Mouse (Mus musculus) adrenal gland, postnatal 10 days (tissue): ENCODE measurements at regions not wholly inside any gene's neighbourhood (a gene's known extent, or its start where the extent isn't known, plus 50 kb on each side); places are given as distances from the start of the nearest gene placed in this dataset.

Experiments used
- DNase-seq: peaks from one replicate; pipeline ENCODE4 v3.0.0; 2021; ENCODE audit warnings: mixed read lengths

DNA sequence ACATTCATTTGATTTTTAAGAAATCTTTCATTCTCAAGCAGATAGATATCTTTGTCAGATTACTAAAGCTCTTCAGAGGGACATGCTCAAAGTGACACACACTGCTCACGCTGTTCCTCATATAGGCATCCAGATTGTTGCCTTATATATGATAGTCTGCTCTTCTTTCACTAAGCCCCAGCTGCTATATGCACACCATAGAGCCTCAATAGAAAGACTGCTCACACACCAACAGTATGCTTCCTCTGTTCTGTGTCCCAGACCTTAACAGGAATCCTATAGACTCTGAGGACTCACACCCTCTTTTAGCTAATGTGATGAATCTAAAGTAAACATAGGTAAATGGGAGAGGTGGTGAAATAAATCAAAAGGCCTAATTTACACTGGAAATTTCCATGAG, 561.8 kb downstream of the Smarca1 start:
- DNase-seq, result no peak

- DNase-seq, result peak; percentile 2
Measured at GRCm38 (mm10) chrX:47328817-47329216, 564.0 kb downstream of the Smarca1 start.

DNA sequence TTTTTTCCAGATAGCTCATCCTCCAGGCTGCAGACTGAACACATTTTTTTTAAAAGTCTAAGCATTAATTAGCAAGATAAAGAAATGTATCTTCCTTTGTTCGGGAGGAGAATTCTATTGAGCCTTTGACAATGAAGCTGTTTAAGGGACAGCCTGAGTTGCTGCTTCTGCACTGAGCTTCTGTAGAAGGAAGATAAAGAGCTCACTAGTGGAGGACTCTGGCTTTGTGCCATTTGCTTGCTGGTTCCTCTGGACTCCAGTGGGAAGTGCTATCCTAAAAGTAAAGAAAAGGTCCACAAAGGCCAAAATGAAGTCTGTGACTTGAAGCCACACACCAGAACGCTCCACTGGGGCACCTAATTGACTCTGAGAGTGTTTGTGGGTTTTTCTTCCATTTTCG, 577.0 kb downstream of the Smarca1 start:
- DNase-seq, result no peak

- no peak for DNase-seq
Measured at GRCm38 (mm10) chrX:47307140-47307539, 585.6 kb downstream of the Smarca1 start.

DNA sequence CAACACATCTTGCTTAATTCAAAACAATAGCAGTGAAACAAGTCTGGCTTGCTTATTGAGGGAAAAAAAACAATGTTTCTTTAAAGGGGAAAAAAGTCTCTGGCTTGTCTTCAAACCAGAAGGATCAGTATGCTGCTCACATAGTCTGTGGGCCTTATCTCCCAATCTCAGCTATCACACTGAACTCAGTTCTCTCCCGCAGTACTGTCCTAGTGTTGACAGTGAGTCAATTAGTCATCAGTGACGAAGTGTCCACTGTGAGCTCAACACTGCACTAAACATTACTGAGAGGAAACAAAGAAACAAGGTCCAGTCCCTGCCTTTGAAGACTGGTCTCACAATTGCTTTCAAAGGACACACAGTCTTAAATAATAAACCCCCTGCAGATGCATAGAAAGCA, 589.2 kb downstream of the Smarca1 start:
- DNase-seq, result no peak

DNA sequence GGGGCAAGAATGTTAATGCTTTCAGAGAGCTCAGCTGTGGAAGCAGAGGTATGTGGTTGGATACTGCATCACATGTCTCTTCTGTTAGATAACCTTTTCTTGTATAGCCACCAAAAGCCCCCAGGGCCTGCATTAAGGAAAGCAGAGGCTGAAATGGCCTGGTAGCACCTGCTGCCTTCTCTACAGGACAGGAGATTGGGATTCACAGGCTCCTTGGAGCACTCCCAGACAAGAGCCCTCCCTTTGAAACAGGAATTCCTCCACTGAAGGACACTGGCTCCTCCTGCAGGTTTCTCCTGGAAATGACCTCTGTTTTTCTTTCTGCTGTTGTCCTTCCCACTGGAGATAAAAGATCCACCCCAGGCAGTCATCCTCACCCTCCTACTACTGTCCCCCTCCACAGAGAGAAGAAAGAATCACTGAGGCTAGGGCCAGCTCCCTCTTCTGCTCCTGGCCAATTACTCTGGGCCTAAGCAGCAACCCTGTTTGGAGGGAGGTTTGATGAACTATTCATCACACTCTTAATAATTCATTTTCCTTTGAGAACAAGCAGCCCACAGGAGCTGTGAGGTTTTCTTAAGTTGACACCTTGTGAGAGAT, 600.1 kb downstream of the Smarca1 start:
- peak; percentile 18 for DNase-seq
